Mouse (Mus musculus): ENCODE results near the gene Pgd.
"Not testable (repeated sequence)": the region's sequence is repeated elsewhere in the genome, so short reads cannot be mapped to it uniquely, and the experiment has no call there.

Pgd gene

DNA sequence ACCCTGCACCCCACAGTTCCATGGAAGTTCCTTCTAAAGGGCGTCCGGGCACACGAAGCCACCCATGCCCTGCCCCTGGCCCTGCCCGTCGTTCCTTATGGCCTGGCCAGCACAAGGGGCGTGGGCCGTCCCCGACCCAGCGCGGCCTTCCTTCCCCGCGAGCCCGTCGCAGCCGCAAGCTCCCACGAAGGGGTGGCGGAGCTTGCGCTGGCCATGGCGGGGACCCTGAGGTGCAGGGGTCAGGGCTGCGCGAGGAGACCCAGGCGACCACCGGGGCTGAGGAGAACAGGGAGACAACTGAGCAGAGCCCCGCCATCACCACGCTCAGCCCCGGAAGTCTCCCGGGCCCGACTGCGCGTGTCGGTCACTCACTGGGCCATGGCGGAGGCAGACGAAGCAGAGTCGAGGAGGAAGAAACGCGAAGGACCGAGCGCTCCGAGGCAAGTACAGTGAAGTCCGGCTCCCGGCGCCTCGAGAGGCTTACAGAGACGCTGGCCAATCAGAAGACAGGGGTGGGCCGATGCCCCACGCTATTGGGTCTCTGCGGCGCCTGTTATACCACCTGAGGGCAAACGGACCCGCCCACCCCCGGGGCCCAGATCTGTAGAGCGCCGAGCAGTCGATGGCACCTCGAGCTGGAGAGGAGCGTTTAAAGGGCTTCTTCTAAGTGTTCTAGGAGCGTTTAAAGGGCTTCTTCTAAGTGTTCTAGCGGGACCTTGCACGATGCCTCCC is at the start of gene Pgd:
Gene Pgd, minus strand, starts transcription at position 557 of the 732 bp plus-strand sequence.
- in situ Hi-C loops (cut with MboI, MseI): no loop called here

DNA sequence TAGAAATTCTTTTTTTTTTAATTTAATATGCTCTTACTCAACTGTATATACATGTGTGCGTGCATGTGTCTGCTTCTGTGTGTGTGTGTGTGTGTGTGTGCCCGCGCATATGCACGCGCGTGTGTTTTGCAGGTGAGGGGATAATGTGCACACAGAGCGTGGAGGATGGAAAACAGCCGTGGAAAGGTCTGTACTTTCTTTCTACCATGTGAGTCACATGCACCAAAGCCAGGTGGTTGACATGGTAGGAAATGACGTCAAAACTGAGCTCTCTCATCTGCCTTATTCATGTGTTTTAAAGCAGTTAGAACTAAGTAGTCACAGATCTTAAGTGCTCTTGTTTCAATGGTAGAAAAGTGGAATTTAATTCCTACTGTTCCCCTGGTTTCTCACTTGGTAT is 49.4 kb upstream of the Pgd start:
- in situ Hi-C loops (cut with MboI, MseI): no loop called here

DNA sequence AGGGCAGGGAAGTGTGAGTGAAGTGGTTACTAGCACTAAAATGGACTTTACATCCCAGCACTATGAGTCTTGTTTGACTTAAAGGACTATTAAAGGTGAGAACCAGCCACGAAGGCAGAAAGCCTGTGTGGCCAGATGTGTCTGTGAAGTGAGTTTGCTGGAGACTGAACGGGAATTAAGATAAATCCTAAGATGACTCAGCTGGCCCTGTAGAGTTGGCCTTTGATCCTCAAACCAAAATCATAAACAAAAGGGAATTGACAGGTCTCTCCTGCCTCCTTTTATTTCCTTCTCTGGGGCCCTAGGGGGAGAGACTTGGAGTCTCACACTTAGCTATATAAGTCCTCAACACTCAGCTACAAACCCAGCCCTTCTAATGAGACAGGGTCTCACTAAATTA is 48.8 kb upstream of the Pgd start:
- in situ Hi-C loops (cut with MboI, MseI): no loop called here

DNA sequence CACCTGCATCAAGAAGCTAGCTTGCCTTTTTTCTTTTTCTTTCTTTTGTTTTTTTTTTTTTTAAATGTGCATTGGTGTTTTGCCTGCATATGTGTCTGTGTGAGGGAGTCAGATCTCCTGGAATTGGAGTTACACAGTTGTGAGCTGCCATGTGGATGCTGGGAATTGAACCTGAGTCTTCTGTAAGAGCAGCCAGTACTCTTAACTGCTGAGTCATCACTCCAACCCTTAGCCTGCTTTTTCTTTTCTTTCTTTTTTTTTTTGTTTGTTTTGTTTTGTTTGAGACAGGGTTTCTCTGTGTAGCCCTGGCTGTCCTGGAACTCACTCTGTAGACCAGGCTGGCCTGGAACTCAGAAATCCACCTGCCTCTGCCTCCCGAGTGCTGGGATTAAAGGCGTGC is 47.9 kb upstream of the Pgd start:
- in situ Hi-C loops (cut with MboI, MseI): not testable (repeated sequence)

DNA sequence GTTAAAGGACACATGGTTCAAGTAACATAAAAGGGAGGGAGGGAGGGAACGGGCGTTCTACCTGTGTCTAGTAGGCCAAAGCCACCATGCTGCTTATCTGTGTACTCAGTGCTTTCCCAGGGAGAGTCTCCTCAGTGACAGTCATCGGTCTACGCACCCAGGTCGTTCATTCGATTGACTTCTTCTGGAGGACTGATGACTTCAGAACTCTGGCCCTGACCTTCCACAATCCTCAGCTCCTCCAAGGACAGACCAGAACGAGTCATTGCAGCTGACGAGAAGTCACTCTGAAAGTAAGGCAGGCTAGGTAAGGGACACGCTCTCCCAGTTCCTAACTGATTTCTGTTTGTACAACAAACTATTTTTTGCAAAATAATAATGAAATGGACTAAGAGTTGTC is 46.9 kb upstream of the Pgd start:
- in situ Hi-C loops (cut with MboI, MseI): no loop called here

DNA sequence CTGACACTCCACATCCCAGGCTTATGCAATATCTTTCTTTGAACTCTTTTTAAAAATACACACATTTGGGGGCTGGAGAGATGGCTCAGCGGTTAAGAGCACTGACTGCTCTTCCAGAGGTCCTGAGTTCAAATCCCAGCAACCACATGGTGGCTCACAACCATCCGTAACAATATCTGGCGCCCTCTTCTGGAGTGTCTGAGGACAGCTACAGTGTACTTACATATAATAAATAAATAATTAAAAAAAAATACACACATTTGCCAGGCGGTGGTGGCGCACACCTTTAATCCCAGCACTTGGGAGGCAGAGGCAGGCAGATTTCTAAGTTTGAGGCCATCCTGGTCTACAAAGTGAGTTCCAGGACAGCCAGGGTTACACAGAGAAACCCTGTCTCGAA is 44.9 kb upstream of the Pgd start:
- in situ Hi-C loops (cut with MboI, MseI): not testable (repeated sequence)

DNA sequence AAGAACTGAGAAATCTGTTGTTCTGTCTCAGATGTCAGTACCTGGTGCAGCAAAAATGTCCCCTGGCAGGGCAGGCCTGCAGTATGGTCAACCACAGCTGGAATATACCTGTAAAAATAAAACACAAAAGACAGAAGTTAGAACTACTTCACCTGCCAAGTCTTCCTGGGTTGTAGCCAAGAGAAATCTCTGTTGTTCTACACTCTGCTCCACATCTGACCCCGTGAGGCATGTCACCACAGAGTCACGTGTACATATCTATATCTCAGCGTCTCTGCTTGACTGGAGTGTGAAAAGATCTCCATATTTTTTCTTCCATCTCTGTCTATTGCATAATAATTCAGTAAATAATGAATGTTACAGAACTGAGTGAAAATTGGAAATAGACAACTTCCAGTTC is 35.9 kb upstream of the Pgd start:
- in situ Hi-C loops (cut with MboI, MseI): no loop called here

DNA sequence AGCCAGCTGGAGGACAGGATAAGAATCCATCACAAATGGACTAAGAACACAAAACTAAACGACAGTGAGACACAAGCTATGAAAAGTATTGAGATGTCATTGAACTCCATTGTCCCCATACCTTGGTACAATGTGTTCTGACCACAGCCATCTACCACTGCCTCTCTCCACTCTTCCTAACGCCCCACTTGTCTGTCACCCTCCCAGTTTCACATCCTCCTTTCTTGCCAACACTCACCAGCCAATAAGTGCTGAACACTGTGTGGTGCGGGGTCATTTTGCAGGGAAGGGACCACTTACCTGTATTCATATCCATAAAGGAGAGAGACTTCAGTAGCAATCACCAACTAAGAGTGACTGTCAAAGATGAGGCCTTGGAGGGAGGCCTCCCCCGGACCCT is 34.5 kb upstream of the Pgd start:
- in situ Hi-C loops (cut with MboI, MseI): no loop called here

DNA sequence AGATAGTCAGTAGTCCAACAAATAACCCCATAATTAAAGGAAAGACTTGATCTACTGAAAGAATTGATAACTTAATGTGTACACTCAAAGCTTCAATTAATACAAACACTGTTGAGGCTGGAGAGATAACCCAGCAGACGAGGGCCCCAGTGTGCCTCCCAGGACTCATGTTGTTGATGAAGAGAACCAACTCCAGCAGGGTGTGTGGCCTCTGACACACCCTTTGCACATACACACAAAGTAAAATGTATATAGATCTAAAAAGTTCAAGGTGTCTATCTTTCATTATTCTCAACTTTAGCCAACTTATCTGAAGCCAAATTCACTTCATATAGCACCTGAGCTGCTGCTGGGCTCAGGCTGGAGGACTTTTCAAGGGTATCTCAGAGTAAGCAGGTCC is 30.6 kb upstream of the Pgd start:
- in situ Hi-C loops (cut with MboI, MseI): no loop called here

DNA sequence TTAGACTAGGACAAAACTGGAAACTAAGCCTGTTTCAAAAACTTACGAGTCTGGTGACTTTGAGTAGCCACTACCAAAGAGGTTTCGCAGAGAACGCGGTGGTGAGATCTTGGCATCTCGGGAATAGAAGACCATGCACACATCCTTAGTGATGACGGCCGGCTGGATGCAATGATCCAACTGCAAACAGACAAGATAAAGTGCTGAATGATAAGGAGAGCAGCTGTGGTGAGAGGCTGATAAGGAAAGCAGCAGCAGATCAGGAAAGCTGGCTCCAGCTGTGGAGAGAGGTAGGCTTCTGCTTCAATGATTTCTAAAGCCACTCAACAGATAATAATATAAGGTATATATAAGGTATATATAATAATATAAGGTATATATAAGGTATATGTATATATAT is 24.5 kb upstream of the Pgd start:
- in situ Hi-C loops (cut with MboI, MseI): no loop called here

DNA sequence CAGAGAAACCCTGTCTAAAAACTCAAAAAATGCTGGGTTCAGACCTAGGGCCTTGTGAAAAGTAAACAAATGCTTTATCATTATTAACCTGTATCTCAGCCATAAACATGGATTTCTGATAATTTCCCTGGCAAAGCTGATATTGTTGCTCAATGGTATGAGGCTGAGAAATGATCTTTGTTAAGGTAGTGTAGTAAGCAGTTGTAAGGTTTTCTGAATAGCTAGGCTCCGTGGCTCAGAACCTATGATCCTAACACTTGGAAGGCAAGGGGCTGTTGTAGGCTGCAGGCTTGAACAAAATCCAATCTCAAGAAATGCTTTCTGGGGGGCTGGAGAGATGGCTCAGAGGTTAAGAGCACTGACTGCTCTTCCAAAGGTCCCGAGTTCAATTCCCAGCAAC is 22.0 kb upstream of the Pgd start:
- in situ Hi-C loops (cut with MboI, MseI): no loop called here

DNA sequence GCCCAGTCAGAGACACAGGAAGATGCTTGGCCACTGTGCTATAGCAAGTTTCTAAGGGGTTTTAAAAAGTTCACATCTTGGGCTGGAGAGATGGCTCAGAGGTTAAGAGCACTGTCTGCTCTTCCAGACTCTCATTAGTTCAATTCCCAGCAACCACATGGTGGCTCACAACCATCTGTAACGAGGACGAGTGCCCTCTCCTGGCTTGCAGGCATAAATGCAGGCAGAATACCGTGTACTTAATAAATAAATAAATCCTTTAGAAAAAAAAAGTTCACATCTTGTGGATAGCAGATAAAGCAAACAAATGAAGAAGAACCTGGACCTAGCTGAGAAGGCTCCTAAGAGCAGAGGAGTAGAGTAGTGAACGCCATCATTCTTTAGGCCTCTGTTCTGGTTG is 16.2 kb upstream of the Pgd start:
- in situ Hi-C loops (cut with MboI, MseI): no loop called here

DNA sequence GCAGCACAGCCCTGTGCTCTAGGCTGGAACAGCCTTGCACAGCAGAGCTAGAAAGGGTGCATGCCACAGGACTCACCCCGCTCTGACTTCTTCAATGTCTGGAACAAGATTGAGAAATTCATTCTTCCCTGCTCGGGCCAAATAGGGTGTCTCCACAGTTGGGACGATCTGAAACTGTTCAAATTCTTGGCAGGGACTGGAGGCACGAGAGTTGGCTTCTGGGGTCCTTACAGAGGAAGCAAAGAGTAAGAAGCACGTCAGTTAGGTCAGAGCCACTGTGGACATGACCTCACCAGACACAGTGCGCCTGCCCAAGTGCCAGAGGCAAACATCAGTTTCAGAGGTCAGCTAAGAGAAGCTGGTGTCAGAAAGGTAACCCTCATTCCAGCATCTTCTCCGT is 15.6 kb upstream of the Pgd start:
- in situ Hi-C loops (cut with MboI, MseI): no loop called here

DNA sequence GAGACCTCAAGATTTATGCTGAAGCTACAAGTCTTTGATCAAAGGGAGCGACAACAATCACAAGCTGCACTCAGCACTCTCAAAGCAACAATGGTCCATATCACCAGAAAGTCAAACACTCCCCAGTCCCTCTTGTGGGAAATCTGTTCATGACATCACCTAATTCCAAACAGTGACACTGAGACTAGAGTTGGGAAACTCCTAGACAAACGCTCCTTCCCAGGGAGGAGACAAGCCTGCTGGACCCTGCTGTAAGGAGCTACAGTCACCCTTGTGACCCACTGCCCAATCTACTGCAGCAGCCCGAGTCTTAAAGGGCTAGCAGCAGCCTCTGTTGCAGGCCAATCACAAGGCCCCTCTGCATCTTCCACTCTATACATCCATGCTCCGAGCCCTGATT is 13.0 kb upstream of the Pgd start:
- in situ Hi-C loops (cut with MboI, MseI): no loop called here

DNA sequence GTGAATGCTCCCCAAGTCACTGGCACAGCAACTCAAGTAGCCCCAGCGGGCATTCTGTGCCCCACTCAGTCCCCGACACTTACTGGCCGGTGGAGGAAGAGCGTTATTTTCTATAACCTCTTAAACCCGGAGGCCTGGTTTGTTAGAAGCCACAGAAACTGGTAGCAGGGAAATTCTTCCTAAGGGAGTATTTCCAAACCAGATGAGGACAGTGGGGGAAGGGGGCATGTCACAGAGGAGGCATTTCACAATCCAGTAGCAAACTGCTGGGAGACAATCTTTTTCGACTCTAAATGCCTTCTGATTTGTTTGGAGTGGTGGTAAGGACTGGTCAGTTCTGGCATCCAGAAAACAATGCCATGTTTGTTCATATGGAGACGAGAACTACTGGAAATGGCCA is 12.6 kb upstream of the Pgd start:
- in situ Hi-C loops (cut with MboI, MseI): no loop called here

DNA sequence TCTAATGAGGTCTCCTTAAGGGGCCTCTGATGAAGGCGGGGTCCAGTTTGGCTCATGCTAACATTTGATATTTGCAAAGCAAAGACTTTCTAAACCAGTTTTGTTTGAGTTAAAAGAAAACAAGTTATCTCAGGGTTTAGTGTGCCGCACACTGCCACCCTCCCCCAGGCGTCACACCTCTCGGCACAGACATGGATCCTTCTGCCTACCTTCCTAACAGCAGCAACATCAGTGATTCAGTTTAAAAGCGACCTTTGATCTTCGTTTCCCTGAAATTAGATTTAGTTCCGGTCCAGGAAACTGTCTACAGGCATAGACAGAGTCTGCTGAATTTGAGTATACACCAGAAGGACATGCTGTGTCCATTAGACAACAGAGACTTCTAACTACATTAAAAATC is 11.8 kb upstream of the Pgd start:
- in situ Hi-C loops (cut with MboI, MseI): no loop called here

DNA sequence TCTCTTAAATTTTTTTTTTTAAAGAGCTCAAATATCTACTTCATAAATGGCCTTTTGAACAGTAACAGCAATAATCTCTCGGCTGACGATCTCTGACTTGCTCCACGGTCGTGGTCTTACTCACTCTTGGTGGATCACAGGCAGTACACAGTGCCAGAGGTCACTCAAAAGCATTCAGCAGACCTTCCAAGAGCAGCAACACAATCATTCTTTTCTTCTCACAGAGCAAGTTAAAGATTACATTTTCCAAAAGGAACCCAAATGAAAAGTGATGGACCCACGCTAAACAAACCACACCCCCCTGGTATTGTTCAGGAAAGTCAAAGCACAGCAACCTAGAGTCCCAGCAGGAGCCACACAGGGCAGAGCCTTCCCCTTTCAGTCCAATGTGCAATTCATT is 10.5 kb upstream of the Pgd start:
- in situ Hi-C loops (cut with MboI, MseI): no loop called here

DNA sequence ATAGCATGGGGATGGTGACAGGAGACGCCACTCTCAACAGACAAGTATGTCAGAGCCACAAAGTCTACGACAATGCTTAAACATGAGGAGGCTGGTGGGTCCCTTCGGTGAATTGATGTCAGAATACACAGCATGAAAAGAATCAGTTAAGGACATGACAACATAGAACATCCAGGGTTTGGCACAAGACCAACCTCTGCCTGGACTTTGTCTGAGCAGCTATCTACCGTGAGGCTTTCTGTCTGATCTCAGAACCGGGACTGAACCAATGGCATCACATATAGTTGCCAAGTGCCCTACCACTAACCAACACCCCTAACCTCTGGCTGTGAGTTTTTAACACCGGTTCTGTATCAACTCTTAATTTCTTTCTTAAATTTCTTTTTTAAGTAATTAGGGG is 10.1 kb upstream of the Pgd start:
- in situ Hi-C loops (cut with MboI, MseI): no loop called here

DNA sequence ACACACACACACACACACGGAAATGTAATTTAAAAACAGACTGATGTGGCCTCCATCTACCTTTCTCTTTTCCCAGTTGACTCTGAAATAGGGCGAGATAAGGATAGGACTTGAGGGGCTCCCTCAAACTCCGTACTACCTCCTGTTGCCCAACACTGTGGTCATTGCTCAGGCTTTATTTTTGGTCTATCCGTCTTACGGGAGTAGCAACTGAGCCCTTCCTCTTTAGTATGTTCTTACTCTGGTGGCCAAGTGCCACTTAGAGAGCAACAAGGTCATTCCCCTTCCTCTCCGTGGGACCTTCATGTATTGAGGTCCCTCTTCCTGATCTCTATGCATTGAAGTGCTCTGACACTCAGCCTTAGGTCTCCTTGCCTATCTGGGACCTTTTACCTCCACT is 7.1 kb upstream of the Pgd start:
- in situ Hi-C loops (cut with MboI, MseI): no loop called here

DNA sequence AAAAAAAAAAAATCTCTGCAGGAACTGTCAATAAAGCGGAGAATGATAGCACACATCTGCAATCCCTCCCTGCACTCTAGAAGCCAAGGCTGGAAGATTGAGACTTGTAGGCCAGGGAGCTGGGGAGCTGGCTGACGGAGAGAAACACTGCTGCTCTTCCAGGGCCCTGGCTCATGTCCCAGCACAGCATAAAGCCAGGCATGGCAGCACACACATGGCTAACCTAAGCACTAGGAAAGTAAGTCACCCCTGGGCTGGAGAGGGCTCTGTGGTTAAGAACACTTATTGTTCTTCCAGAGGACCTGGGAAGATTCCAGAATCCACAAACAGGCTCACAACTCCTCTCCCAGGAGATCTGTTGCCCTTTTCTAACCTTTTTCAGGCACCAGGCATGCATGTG is 6.1 kb upstream of the Pgd start:
- in situ Hi-C loops (cut with MboI, MseI): no loop called here

DNA sequence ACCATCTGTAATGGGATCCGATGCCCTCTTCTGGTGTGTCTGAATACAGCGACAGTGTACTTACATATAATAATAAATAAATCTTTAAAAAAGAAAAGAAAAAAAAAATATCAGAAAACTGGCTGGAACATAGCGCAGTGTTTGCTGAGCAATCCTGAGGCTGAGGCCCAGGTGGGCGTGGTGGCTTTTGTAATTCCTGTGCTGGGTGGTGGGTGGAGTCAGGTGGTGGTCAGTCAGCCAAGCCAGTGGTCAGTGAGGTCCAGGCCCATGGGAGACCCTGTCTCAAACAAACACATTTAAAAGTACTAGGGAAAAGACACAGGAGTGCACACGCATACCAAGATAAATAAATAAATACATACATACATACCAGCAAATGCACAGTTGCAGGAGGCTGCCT is 5.5 kb upstream of the Pgd start:
- in situ Hi-C loops (cut with MboI, MseI): no loop called here

DNA sequence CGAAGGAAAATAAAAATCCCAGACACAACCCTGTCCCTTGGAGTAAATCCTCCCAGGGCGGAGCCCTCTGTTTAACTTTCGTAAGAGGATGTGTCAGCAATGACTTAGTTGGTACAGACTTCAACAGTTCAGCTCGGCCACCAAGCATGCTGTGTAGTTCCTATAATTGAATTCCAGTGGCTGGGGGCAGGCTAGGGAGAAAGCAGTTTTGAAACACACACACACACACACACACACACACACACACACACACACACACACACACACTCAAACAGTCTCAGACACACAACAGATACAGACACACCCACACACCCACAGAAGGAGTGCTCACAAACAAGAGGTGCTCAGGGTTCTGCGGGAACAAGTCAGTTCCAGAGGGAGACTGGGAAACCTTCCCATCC is 5.0 kb upstream of the Pgd start:
- in situ Hi-C loops (cut with MboI, MseI): no loop called here

DNA sequence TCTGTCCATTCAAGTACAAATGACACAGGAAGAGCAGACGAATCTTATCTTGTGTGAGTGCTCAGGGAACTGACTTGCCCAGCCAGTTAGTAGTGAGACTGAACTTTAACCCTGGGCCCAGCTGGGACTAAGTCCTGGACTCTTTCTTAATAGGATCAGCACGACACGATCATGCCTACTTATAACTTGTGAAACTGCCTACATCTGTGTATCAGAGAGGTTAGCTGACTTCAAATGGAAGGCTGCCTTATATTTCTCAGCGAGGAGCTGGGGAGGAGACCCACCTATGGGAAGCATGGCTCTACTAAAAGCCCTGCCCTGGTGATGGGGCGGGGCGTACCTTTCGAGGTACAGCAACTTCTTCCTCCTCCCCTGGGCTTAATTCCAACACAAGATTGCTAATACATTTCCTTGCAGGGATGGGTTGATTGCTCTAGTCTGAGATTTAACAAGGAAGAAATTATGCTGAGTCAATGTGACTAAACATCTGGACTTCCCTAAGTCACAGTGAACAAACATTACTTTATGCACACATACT is 3.9 kb upstream of the Pgd start:
- in situ Hi-C loops (cut with MboI, MseI): no loop called here

DNA sequence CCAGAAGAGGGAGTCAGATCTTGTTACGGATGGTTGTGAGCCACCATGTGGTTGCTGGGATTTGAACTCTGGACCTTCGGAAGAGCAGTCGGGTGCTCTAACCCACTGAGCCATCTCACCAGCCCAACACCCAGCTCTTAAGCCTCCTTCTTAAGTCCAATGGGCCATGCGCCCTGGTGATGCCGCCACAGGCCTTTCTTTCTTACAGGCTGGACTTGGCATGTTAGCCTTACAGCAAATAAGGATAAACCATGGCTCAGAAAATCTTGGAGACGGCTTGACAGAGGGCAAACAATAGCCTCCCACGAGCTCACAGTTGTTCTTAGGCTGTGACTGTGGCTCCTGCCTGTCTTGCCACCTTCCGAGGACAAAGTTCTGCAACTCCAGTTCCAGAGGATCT is 3.4 kb upstream of the Pgd start:
- in situ Hi-C loops (cut with MboI, MseI): not testable (repeated sequence)

All from T-helper 1 cell (primary cell).